Mouse (Mus musculus): Measurements from ENCODE around the gene Duoxa2.

- no peak for TF ChIP-seq CTCF (IDR thresholded peaks at IDR 0.05; ENCODE audit: low read depth)
- TF ChIP-seq EP300 (IDR thresholded peaks at IDR 0.05; ENCODE audit: low read depth), result no peak
Observed at GRCm38 (mm10) chr2:122311561-122311960, 12.9 kb downstream of the Duoxa2 start.

Data from heart, postnatal 0 days (tissue).